Mouse (Mus musculus) ES-Bruce4 (cell line): Measurements from ENCODE around the gene Syt1. TPM values are rescaled to one million over a fixed set of nuclear protein-coding genes. Genes with fewer than 3 reads are reported as not detected.

ENCODE experiments used
- H3K27ac ChIP-seq: 2 replicates; pipeline ENCODE4 v1.5.1; 2012; ENCODE audit warnings: low read length, inconsistent platforms; ENCODE audit not compliant: insufficient read depth
- H3K27me3 ChIP-seq: 2 replicates; pipeline ENCODE4 v1.6.1; 2012; ENCODE audit warnings: mild to moderate bottlenecking, low read length, inconsistent platforms; ENCODE audit not compliant: control insufficient read depth, poor library complexity, insufficient read depth, severe bottlenecking
- H3K36me3 ChIP-seq: 2 replicates; pipeline ENCODE4 v1.6.1; 2012; ENCODE audit warnings: inconsistent platforms, mild to moderate bottlenecking, low read length, moderate library complexity; ENCODE audit not compliant: control insufficient read depth, poor library complexity, insufficient read depth, severe bottlenecking
- H3K4me1 ChIP-seq: one replicate; pipeline ENCODE4 v1.8.1; 2011; ENCODE audit warnings: low read length; ENCODE audit not compliant: control insufficient read depth, insufficient read depth
- H3K4me3 ChIP-seq: 2 replicates; pipeline ENCODE4 v1.5.1; 2011; ENCODE audit warnings: low read depth, mild to moderate bottlenecking, low read length
- H3K9ac ChIP-seq: 2 replicates; pipeline ENCODE4 v1.6.1; 2012; ENCODE audit warnings: low read depth, mild to moderate bottlenecking, inconsistent platforms; ENCODE audit not compliant: poor library complexity, severe bottlenecking
- H3K9me3 ChIP-seq: replicated peaks from 2 replicates; pipeline ENCODE4 v1.6.1; 2012; ENCODE audit warnings: mild to moderate bottlenecking, low read length, inconsistent platforms; ENCODE audit not compliant: control insufficient read depth, poor library complexity, insufficient read depth, severe bottlenecking
- CTCF ChIP-seq: IDR thresholded peaks from one replicate; pipeline ENCODE4 v1.8.1; 2011; ENCODE audit warnings: low read depth, low read length
- EP300 ChIP-seq: IDR thresholded peaks from 2 replicates; pipeline ENCODE4 v1.6.1; 2011; ENCODE audit warnings: low read depth, low read length; ENCODE audit not compliant: insufficient read depth
- POLR2A ChIP-seq: IDR thresholded peaks from one replicate; pipeline ENCODE4 v1.8.1; 2011; ENCODE audit warnings: low read length; ENCODE audit not compliant: insufficient read depth
- polyA plus RNA-seq: library from polyadenylated mRNA; stranded (reverse); fragments of >200 nt; gene quantifications from 2 replicates; pipeline ENCODE4 v1.2.4, GENCODE M21; 2011; ENCODE audit warnings: low read depth; ENCODE audit not compliant: missing spikeins, insufficient read depth, insufficient read length

Gene Syt1
- polyA plus RNA-seq, 1 experiment = 0.72 TPM

DNA sequence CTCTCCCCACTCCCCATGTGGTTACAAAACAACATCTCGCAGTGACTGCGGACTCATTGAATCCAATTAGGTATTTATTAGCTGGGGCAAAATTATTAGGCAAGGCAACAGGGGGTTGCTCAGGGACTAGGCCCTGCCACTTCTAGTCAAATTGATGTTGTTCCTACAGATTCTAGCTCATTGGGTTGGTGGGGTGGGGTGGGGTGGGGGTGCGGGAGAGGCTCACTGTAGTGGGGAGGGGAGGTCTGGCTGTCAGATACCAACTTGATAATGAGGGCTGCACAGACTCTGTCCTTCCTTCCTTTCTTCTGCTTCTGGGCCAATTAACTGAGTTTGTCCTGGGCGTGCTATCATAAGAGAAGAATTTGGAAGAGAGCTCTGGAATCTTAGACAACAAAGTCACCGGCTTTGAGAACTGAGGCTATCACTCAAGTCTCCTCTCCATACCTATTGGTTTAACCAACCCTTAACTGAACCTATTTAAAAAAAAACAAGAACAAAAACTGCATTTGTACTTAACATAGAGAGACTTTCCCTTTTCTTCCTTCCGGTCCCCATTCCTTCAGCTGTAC is 441.1 kb downstream of the Syt1 start:
- TF ChIP-seq POLR2A = no peak
- TF ChIP-seq EP300 = no peak
- no peak for TF ChIP-seq CTCF
- H3K27ac ChIP-seq = no peak overlapping the region
- H3K27me3 ChIP-seq = no peaks in the 10 kb centered on the region
- H3K9ac ChIP-seq = no peak overlapping the region
- no peaks in the 10 kb centered on the region for H3K36me3 ChIP-seq
- no peak overlapping the region for H3K4me3 ChIP-seq
- peaks cover 4% of the 10 kb centered on the region for H3K4me1 ChIP-seq
- no peaks in the 10 kb centered on the region for H3K9me3 ChIP-seq

DNA sequence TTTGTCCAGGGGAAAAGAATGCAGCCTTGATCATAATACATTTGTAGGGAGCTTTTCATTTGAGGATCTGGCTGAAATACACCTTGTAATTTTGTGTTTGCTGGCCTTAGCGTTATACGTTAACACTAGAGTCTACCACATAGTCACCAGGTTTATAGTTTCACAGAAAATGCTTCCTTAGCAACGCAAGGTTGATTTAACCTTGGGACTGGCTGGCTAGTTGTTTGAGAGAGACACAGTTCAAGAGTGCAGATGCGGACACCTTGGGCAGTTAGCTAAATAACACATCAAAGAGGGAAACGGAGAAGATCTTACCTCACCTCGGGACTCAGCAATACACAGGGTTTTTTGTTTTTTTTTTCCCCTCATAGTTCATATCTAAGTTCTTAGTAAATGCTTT is 441.9 kb downstream of the Syt1 start:
- Histone ChIP-seq H3K9ac (no peak overlapping the region), H3K27ac (no peak overlapping the region)

DNA sequence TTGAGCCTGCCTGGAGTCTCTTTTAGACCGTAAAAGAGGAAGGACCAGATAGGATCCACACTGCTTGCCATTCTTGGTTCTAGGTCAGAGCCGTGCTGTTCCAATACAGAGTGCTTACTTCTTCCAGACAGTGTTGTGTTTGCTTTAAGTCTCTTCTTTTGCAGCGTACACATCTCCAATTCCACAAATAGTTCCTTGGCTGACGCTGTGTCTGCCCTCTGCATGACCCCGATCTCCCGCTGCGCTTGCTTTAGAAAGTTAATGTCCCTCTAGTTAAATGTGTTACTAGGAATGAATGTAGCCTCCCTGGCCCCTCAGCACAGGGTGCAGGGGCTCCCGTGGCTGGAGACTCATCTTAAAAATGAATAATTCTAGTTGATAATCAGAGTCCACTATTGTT is 442.6 kb downstream of the Syt1 start:
- H3K27ac ChIP-seq = no peak overlapping the region
- peaks cover 4% of the 10 kb centered on the region for H3K4me1 ChIP-seq
- H3K27me3 ChIP-seq = no peaks in the 10 kb centered on the region
- H3K36me3 ChIP-seq = no peaks in the 10 kb centered on the region
- H3K4me3 ChIP-seq = no peak overlapping the region
- no peaks in the 10 kb centered on the region for H3K9me3 ChIP-seq
- no peak for TF ChIP-seq CTCF
- peak; percentile 97 for TF ChIP-seq EP300
- H3K9ac ChIP-seq = no peak overlapping the region

More for the DNA sequence above, 441.9 kb downstream of the Syt1 start:
- no peaks in the 10 kb centered on the region for H3K36me3 ChIP-seq
- H3K9me3 ChIP-seq = no peaks in the 10 kb centered on the region
- H3K4me1 ChIP-seq = peaks cover 4% of the 10 kb centered on the region
- no peak overlapping the region for H3K4me3 ChIP-seq
- TF ChIP-seq EP300 = no peak
- TF ChIP-seq CTCF = no peak
- no peak for TF ChIP-seq POLR2A
- H3K27me3 ChIP-seq = no peaks in the 10 kb centered on the region

DNA sequence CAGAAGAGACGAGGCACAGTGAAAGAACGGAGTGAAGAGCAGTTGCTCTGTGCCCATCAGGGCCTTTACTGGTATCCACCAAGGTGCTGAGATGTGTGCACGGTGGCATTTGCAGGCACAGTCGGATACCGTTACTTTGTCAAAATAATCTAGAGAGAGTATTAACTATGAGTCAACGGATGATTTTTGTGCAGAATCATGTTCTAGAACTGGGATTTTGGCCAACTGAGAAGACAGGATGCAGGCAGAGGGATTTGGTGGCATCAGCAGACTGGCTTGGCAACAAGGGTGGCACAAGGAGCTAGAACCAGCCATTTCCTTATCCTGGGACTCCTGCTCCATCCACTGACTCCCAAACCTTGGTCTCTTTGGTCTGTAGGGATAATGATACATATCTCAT is 443.3 kb downstream of the Syt1 start:
- Histone ChIP-seq H3K4me1 (peaks cover 2% of the 10 kb centered on the region), H3K9ac (no peak overlapping the region), H3K4me3 (no peak overlapping the region), H3K36me3 (no peaks in the 10 kb centered on the region), H3K27me3 (no peaks in the 10 kb centered on the region), H3K9me3 (no peaks in the 10 kb centered on the region), H3K27ac (no peak overlapping the region)
- TF ChIP-seq EP300 (no peak), POLR2A (no peak), CTCF (no peak)

DNA sequence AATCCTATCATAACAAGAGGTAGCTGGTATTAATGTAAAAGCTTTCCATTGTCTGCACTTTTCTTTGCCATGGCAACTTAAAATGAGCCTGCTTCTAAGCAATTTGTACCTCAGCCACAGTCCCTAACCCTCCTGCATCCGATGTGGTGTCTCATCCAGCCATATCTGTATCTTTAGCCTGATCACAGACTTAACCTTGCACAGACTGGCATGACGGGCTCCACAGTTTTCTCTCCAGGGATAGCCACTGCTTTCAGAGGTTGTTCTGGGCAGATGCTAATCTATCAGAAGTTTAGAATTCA is 451.2 kb downstream of the Syt1 start:
- Histone ChIP-seq H3K36me3 (no peaks in the 10 kb centered on the region), H3K27ac (no peak overlapping the region), H3K9me3 (no peaks in the 10 kb centered on the region), H3K4me3 (no peak overlapping the region), H3K4me1 (no peaks in the 10 kb centered on the region), H3K27me3 (no peaks in the 10 kb centered on the region), H3K9ac (no peak overlapping the region)
- no peak for TF ChIP-seq POLR2A
- TF ChIP-seq EP300 = no peak
- TF ChIP-seq CTCF = no peak

DNA sequence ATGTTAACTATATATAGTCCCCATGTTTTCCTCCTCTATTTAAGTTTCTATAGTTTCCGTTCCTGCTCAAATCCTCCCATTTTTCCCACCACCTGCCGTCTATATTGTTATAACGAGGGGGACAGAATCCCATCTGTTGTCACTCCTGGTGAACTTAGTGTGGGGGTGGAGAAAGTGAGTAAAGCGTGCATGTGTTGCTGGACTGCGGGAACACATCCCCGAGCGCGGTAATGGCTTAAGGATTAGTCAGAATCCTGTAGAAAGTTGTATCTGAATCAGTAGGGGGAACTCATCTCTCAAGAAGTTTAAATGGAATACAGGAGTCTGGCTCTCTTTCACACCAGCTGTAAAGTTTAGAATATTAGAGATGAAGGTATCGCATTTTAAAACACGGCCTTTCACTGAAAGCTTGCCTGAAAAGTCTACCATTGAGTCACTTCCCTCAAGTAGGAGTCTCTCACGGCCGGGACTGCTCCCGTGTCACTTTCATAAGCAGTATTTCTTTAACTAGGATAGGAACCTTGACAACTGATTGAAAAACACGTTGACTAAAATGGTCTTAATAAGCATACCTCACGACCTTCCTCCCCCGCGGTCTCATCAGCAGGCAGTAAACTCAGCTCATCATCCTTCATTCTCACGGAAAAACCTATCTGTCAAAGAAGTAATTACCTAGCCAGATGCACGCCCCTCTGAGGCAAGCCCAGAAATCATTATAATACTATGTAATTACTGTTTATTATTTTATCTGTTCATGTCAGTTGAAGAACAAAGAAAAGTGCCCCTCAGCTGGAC is 451.8 kb downstream of the Syt1 start:
- Histone ChIP-seq H3K9me3 (no peaks in the 10 kb centered on the region), H3K36me3 (no peaks in the 10 kb centered on the region), H3K27me3 (no peaks in the 10 kb centered on the region), H3K4me1 (no peaks in the 10 kb centered on the region), H3K27ac (no peak overlapping the region), H3K9ac (no peak overlapping the region), H3K4me3 (no peak overlapping the region)
- TF ChIP-seq EP300 (no peak), POLR2A (no peak), CTCF (no peak)
